Mouse (Mus musculus) brain, embryonic 14.5 days (tissue): ENCODE measurements at regions not wholly inside any gene's neighbourhood (a gene's known extent, or its start where the extent isn't known, plus 50 kb on each side); places are given as distances from the start of the nearest gene placed in this dataset.
"Not testable (repeated sequence)": the region's sequence is repeated elsewhere in the genome, so short reads cannot be mapped to it uniquely, and the experiment has no call there.

Source experiments
- DNase-seq: peaks from one replicate; pipeline ENCODE4 v3.0.0-alpha.2; 2011; ENCODE audit warnings: low read depth
- CTCF ChIP-seq: fragments of 200-500 bp; IDR thresholded peaks from 2 replicates; pipeline ENCODE4 v1.5.1; 2012; ENCODE audit warnings: inconsistent platforms, mild to moderate bottlenecking, moderate library complexity, borderline replicate concordance; ENCODE audit not compliant: insufficient read depth, insufficient read length; ENCODE audit errors: extremely low read depth
- POLR2A ChIP-seq: fragments of 200-500 bp; IDR thresholded peaks from 2 replicates; pipeline ENCODE4 v1.6.1; 2012; ENCODE audit warnings: mild to moderate bottlenecking, inconsistent platforms, borderline replicate concordance; ENCODE audit not compliant: poor library complexity, insufficient read depth, insufficient read length, severe bottlenecking; ENCODE audit errors: extremely low read depth

DNA sequence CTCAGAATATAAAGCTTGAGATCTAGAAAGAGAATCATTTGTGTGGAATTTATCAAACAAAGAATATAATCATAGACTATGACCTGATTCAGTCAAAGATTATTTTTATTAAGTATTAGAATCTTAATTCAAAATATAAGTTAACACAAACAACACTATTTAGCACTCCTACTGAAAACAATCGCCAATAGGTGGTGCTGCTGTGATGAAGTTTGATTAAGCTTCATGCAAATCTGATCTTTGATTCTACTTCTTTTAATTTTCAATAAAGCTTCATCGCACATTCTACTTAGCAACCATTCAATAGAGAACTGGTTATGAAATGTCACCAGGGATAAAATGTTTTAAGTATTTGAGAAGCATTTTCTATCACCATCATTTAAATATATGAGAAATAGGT lies 1509.9 kb upstream of the Pcdh7 start:
- peak; percentile 81 for DNase-seq
- no peak for TF ChIP-seq POLR2A
- TF ChIP-seq CTCF, result no peak

DNA sequence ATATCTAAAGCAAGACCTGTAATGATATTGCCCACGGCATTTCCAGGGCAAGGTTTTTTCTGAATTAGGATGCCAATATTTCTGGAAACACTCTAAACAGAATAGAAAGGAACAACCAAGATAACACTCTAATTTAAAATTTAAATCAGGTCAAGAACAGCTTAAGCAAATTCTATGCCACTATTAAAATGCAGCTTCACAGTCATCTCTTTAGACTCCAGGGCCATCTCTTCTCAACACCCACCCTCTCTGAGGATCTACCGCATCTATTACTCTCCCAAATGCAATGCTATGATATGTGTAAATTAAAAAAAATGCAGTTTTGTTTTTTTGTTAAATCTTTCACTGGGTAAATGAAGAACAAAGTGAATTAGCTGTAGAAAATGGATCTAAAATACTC lies 1501.9 kb upstream of the Pcdh7 start:
- DNase-seq, result no peak
- TF ChIP-seq POLR2A (no peak), CTCF (no peak)

DNA sequence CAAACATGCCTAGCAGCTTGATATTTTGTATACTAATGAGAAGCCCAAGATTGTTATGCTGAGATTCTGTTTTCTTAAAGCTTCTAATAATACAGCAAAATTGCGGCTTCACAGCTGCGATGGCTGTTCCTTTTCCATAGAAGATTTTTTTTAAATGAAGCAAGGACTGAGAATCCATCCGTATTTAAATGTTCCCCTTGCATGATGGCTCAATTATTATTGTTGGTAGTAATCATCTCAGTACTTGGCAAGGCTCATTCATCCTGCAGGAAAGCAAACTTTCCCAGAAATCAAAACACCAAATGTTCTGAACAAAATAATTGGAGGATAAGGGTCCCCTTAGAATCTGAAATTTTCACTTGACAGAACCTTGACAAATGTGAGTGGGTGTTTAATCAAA lies 1451.6 kb upstream of the Pcdh7 start:
- TF ChIP-seq POLR2A (no peak), CTCF (no peak)
- DNase-seq, result peak; percentile 54

DNA sequence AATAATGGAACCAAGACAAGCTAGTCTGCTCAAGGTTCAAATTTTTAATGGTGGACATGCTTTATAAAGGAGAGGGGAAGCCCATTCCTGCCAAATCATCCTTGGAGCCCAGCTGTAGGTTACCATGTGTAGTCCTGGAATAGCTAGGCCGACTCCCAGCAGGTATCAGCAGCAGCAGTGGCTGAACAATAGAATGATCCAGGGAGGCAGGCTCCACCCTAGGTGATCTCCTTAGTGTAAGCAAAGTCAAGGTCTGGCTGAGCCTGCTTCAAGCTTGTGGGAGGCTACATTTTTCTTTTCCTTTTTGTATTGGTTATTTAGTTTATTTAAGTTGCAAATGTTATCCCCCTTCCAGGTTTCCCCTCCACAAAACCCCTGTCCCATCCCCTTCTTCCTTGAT lies 1426.1 kb upstream of the Pcdh7 start:
- DNase-seq, result not testable (repeated sequence)
